Mouse (Mus musculus) c-Kit-positive CD71-positive TER-119-positive erythroid progenitor cells, embryonic 14.5 days (primary cell): Measurements from ENCODE around the gene Pdpr.
"Not testable (repeated sequence)": the region's sequence is repeated elsewhere in the genome, so short reads cannot be mapped to it uniquely, and the experiment has no call there.

ENCODE experiments used
- DNase-seq: peaks from one replicate; pipeline ENCODE4 v3.0.0-alpha.2; 2013; ENCODE audit warnings: low spot score

Gene Pdpr

GRCm38 (mm10) chr8:111093865-111094718 lies at the start of gene Pdpr:
Gene Pdpr, plus strand, starts transcription at chr8:111094630.
- peak; percentile 79 for DNase-seq

- DNase-seq: no peak
Measured at GRCm38 (mm10) chr8:111048694-111049093, 45.7 kb upstream of the Pdpr start.

GRCm38 (mm10) chr8:111049106-111049505 lies 45.3 kb upstream of the Pdpr start:
- no peak for DNase-seq

GRCm38 (mm10) chr8:111053827-111054518 lies 40.5 kb upstream of the Pdpr start:
- DNase-seq: no peak

GRCm38 (mm10) chr8:111055031-111055634 lies 39.3 kb upstream of the Pdpr start:
- no peak for DNase-seq

- DNase-seq: no peak
Measured at GRCm38 (mm10) chr8:111055661-111056060, 38.8 kb upstream of the Pdpr start.

GRCm38 (mm10) chr8:111056158-111056663 lies 38.2 kb upstream of the Pdpr start, which contains the start of gene Exosc6:
Gene Exosc6, plus strand, starts transcription at chr8:111056339.
- DNase-seq: peak; percentile 92

GRCm38 (mm10) chr8:111056691-111057293 lies 37.6 kb upstream of the Pdpr start:
- no peak for DNase-seq

- no peak for DNase-seq
Measured at GRCm38 (mm10) chr8:111058946-111059572, 35.4 kb upstream of the Pdpr start.

GRCm38 (mm10) chr8:111061688-111062071 lies 32.8 kb upstream of the Pdpr start:
- no peak for DNase-seq

GRCm38 (mm10) chr8:111062072-111062757 lies 32.2 kb upstream of the Pdpr start:
- DNase-seq: peak; percentile 81

GRCm38 (mm10) chr8:111062893-111063292 lies 31.5 kb upstream of the Pdpr start:
- no peak for DNase-seq

GRCm38 (mm10) chr8:111066308-111066707 lies 28.1 kb upstream of the Pdpr start:
- no peak for DNase-seq

GRCm38 (mm10) chr8:111067439-111067838 lies 27.0 kb upstream of the Pdpr start:
- no peak for DNase-seq

GRCm38 (mm10) chr8:111068660-111069059 lies 25.8 kb upstream of the Pdpr start:
- not testable (repeated sequence) for DNase-seq

GRCm38 (mm10) chr8:111075926-111076325 lies 18.5 kb upstream of the Pdpr start:
- no peak for DNase-seq

- DNase-seq: no peak
Measured at GRCm38 (mm10) chr8:111079461-111079860, 15.0 kb upstream of the Pdpr start.

GRCm38 (mm10) chr8:111079861-111080271 lies 14.6 kb upstream of the Pdpr start:
- no peak for DNase-seq

GRCm38 (mm10) chr8:111081580-111082258 lies 12.7 kb upstream of the Pdpr start:
- DNase-seq: no peak

- DNase-seq: not testable (repeated sequence)
Measured at GRCm38 (mm10) chr8:111083936-111084335, 10.5 kb upstream of the Pdpr start.
